Mouse (Mus musculus): ENCODE results near the gene Dcbld1. TPM values are rescaled to one million over a fixed set of nuclear protein-coding genes. Genes with fewer than 3 reads are reported as not detected.
"Not testable (repeated sequence)": the region's sequence is repeated elsewhere in the genome, so short reads cannot be mapped to it uniquely, and the experiment has no call there.

Gene Dcbld1
- total RNA-seq, 2 experiments from 2014 or later = 11.6 to 12.6 TPM

GRCm38 (mm10) chr10:52295934-52296333 is 62.5 kb downstream of the Dcbld1 start:
- intact Hi-C loops (cut with DNase I) = no loop called here
- DNase-seq = no peak

GRCm38 (mm10) chr10:52298568-52298967 is 65.1 kb downstream of the Dcbld1 start:
- DNase-seq; intact Hi-C loops (cut with DNase I): not testable (repeated sequence)

GRCm38 (mm10) chr10:52301766-52302165 is 68.3 kb downstream of the Dcbld1 start:
- intact Hi-C loops (cut with DNase I) = no loop called here
- no peak for DNase-seq

- intact Hi-C loops (cut with DNase I) = no loop called here
- DNase-seq = no peak
Measured at GRCm38 (mm10) chr10:52302271-52302670, 68.9 kb downstream of the Dcbld1 start.

- peak; percentile 10 for DNase-seq
- intact Hi-C loops (cut with DNase I) = no loop called here
Measured at GRCm38 (mm10) chr10:52304574-52304973, 71.2 kb downstream of the Dcbld1 start.

- no peak for DNase-seq
- intact Hi-C loops (cut with DNase I) = no loop called here
Measured at GRCm38 (mm10) chr10:52309196-52309595, 75.8 kb downstream of the Dcbld1 start.

- intact Hi-C loops (cut with DNase I) = loop anchor here (5.0 to 10.0 kb wide), 3 partner anchors 87 to 522 kb away; partner anchors contain the start of gene Dcbld1
- no peak for DNase-seq
Measured at GRCm38 (mm10) chr10:52319506-52320286, 86.3 kb downstream of the Dcbld1 start.

GRCm38 (mm10) chr10:52321918-52322317 is 88.5 kb downstream of the Dcbld1 start:
- intact Hi-C loops (cut with DNase I) = loop anchor here (5.0 to 10.0 kb wide), 3 partner anchors 90 to 525 kb away; partner anchors contain the start of gene Dcbld1
- DNase-seq = no peak

- intact Hi-C loops (cut with DNase I) = loop anchor here (5.0 kb wide), 1 partner anchor 114 kb away; no protein-coding TSS in a partner anchor
- DNase-seq = peak; percentile 13
Measured at GRCm38 (mm10) chr10:52331007-52331406, 97.6 kb downstream of the Dcbld1 start.

- intact Hi-C loops (cut with DNase I) = not testable (repeated sequence)
Measured at GRCm38 (mm10) chr10:52343324-52343723, 109.9 kb downstream of the Dcbld1 start.

GRCm38 (mm10) chr10:52353184-52353583 is 119.8 kb downstream of the Dcbld1 start:
- peak; percentile 10 for DNase-seq
- intact Hi-C loops (cut with DNase I) = no loop called here

More at GRCm38 (mm10) chr10:52343324-52343723, 109.9 kb downstream of the Dcbld1 start:
- not testable (repeated sequence) for DNase-seq

- intact Hi-C loops (cut with DNase I) = no loop called here
- DNase-seq = no peak
Measured at GRCm38 (mm10) chr10:52358467-52358866, 125.0 kb downstream of the Dcbld1 start, which contains the start of gene Gm26741. Gene Gm26741, plus strand, starts transcription at chr10:52358767.

GRCm38 (mm10) chr10:52360241-52360735 is 126.9 kb downstream of the Dcbld1 start:
- intact Hi-C loops (cut with DNase I) = no loop called here
- no peak for DNase-seq

GRCm38 (mm10) chr10:52360862-52361609 is 127.6 kb downstream of the Dcbld1 start:
- no peak for DNase-seq
- intact Hi-C loops (cut with DNase I) = no loop called here

- no peak for DNase-seq
- intact Hi-C loops (cut with DNase I) = no loop called here
Measured at GRCm38 (mm10) chr10:52368376-52368775, 135.0 kb downstream of the Dcbld1 start.

Other genes starting within 250 kb of the Dcbld1 start
- gene Vgll2, start 211.1 kb upstream of the Dcbld1 start, total RNA-seq (2021) = not detected
- not detected for gene Ros1, start 38.4 kb upstream of the Dcbld1 start, total RNA-seq (2021)
- gene Gm26741, start 125.1 kb downstream of the Dcbld1 start, total RNA-seq (2021) = not detected
- 10 to 100 TPM; 46.3 to 49.7 TPM for gene Gopc, start 148.5 kb downstream of the Dcbld1 start, total RNA-seq (2021)
- not detected for gene Nepn, start 155.4 kb downstream of the Dcbld1 start, total RNA-seq (2021)
- gene Nus1, start 183.9 kb downstream of the Dcbld1 start, total RNA-seq (2021) = 10 to 100 TPM; 60.4 to 61.3 TPM